Mouse (Mus musculus): ENCODE measurements around the gene Cacnb1.

DNA sequence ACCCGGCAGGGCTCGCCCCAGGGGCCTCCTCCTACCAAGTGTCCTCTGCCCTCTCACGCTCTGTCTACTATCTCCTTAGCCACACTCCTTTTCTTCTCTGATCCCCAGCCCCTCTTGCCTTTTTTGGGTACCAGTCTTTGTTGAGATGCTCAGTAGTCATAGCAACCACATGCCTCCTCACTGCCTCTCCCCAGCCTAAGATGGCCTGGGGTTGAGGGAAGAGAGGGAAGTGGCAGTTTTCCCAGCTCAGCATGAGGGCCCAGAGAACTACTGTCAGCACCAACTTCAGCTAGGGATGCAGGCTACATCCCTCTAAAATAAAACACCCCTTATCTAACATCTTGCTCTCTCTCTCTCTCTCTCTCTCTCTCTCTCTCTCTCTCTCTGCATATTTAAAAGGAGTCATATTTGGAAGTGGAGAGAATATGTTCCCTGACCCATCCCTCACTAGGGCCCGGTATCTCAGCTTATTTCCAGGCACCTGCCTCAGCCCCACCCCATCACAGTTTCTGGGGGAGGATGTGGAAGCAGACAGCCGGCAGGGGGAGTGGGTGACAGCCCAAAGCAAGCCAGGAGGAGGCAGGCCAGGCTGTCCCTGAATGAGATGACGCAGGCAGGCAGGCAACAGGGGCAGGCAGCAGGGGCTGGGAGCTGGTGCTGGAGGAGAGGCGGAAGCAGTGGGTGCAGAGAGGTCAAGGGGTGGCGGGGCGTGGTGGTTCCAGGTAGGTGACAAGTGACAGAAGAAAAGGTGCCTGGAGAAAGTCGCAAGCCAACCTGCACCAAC, 3.8 kb downstream of the Cacnb1 start:
- TF ChIP-seq POLR2A (IDR thresholded peaks at IDR 0.05; ENCODE audit: insufficient read depth, low read length) (no peak), CTCF (IDR thresholded peaks at IDR 0.05; ENCODE audit: low read depth, low read length) (peak; percentile 62)

All from ES-Bruce4 (cell line).